Mouse (Mus musculus) neural tube, embryonic 11.5 days (tissue): ENCODE measurements around the gene Gprc6a. TPM values are rescaled to one million over a fixed set of nuclear protein-coding genes. Genes with fewer than 3 reads are reported as not detected.

Source experiments
- ATAC-seq: fragments of 200-750 bp; cut with Nextera tagmentation; 2 replicates; pipeline ENCODE4 v1.8.0; 2017; ENCODE audit warnings: moderate number of reproducible peaks, mild to moderate bottlenecking, moderate TSS enrichment, moderate library complexity; ENCODE audit not compliant: insufficient read depth, low FRiP score, low TSS enrichment
- DNase-seq: peaks from one replicate; pipeline ENCODE4 v3.0.0-alpha.2; 2015; ENCODE audit warnings: low spot score
- H3K27ac ChIP-seq: fragments of 300-500 bp; sonication (generic); 2 replicates; pipeline ENCODE4 v1.5.1; 2014; ENCODE audit warnings: low read depth, mild to moderate bottlenecking, low read length
- H3K27me3 ChIP-seq: fragments of 300-500 bp; sonication (generic); 2 replicates; pipeline ENCODE4 v1.6.1; 2014; ENCODE audit warnings: mild to moderate bottlenecking, low read length, mixed read lengths; ENCODE audit not compliant: control insufficient read depth, insufficient read depth
- H3K36me3 ChIP-seq: fragments of 300-500 bp; sonication (generic); 2 replicates; pipeline ENCODE4 v1.6.1; 2014; ENCODE audit warnings: mild to moderate bottlenecking, low read length, moderate library complexity, mixed read lengths; ENCODE audit not compliant: control insufficient read depth, insufficient read depth
- H3K4me1 ChIP-seq: fragments of 300-500 bp; sonication (generic); 2 replicates; pipeline ENCODE4 v1.6.1; 2014; ENCODE audit warnings: low read length, mixed read lengths; ENCODE audit not compliant: control insufficient read depth, insufficient read depth
- H3K4me2 ChIP-seq: fragments of 300-500 bp; sonication (generic); 2 replicates; pipeline ENCODE4 v1.6.1; 2014; ENCODE audit warnings: low read depth, mild to moderate bottlenecking, moderate library complexity
- H3K4me3 ChIP-seq: fragments of 300-500 bp; sonication (generic); 2 replicates; pipeline ENCODE4 v1.5.1; 2014; ENCODE audit warnings: low read depth, low read length
- H3K9ac ChIP-seq: fragments of 300-500 bp; sonication (generic); 2 replicates; pipeline ENCODE4 v1.6.1; 2014; ENCODE audit warnings: mild to moderate bottlenecking, low read length
- H3K9me3 ChIP-seq: fragments of 300-500 bp; sonication (generic); 2 replicates; pipeline ENCODE4 v1.6.1; 2016; ENCODE audit warnings: low read length; ENCODE audit not compliant: control insufficient read depth
- WGBS: fragments of 180-500 bp; shearing (Covaris S2); extraction: QIAGEN DNeasy Blood & Tissue Kit; methylation state at CpG from one replicate; pipeline ENCODE4 v1.1.7; 2014; 5-methylcytosine and 5-hydroxymethylcytosine counted together
- polyA plus RNA-seq: library from polyadenylated mRNA; unstranded; fragments of >200 nt; fragmentation: Nextera tagmentation; extraction: Ambion mirVana; gene quantifications from 2 replicates; pipeline ENCODE4 v1.2.1, GENCODE M21; 2014

The Gprc6a gene
- polyA plus RNA-seq, 1 experiment from 2014 or later = not detected

DNA sequence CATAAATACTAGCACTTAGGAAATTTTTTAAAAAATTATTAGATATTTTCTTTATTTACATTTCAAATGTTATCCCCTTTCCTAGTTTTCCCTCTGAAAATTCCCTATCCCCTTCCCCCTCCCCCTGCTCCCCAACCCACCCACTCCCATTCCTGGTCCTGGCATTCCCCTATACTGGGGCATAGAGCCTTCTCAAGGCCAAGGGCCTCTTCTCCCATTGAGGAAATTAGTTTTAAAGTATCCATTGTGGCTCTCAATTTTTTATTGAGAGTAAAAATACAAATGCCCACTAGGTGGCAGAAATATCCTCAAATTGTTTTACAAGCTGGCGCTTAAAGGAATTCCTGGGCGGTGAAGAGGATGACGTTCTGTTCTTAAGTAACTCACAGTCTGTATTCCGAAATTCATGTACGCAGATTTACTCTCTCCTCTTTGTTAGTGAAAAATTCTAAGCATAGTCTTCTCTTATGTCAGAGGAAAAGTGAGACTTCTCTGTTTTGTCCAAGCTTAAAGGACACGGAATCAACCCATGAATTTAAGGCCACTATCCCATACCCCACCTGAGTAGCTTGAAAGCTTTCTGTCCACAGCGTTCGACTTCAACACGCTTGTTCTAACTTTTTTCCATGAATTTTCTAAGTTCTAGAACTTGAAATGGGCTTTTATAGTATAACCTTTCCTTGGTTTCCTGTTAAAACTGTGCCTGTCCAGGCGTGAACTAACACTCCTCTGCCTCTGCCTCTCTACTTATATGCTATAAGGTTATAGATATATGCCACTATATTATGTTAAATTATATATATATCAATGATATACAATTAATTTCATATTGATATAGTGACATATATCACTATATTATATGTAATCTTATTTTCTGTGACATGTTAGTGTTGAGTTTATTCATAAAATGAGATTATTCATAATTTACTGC, 36.0 kb downstream of the Gprc6a start:
- H3K4me3 ChIP-seq = no peak overlapping the region
- H3K4me1 ChIP-seq = 0 out of 2 replicates have a peak, but pooled peaks cover under 1% of the 10 kb centered on the region
- 49% methylated on average over 10 of the region's 10 CpGs for WGBS
- ATAC-seq = peak; percentile 66; the same call in 1 of the 2 replicates
- peak; percentile 39 for DNase-seq
- no peaks in the 10 kb centered on the region for H3K36me3 ChIP-seq
- no peaks in the 10 kb centered on the region for H3K27me3 ChIP-seq
- H3K9ac ChIP-seq = no peak overlapping the region
- H3K9me3 ChIP-seq = no peaks in the 10 kb centered on the region
- H3K4me2 ChIP-seq = no peak overlapping the region
- no peak overlapping the region for H3K27ac ChIP-seq

DNA sequence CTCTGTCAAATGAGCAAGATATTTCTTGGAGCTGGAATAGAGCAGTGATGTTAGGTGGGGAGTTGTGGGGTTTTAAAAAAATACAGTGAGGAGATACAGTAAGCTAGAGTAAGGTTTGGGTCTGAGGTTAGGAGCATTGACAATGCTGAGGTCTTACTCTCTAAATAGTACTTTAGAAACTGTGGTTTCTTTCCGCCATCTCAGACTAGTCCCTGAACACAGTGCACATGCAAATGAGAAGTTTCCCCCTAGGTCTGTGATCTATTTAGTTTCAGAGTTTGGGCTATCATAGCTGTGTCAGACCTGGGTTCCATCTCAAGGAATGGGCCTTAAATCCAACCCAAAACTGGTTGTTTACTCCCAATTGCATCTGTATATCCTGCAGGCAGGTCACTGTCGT, 39.7 kb downstream of the Gprc6a start:
- Histone ChIP-seq H3K4me3 (no peak overlapping the region), H3K4me2 (no peak overlapping the region), H3K4me1 (peaks cover 6% of the 10 kb centered on the region; the same call in 1 of the 2 replicates), H3K36me3 (no peaks in the 10 kb centered on the region), H3K27ac (no peak overlapping the region), H3K9me3 (no peaks in the 10 kb centered on the region), H3K27me3 (no peaks in the 10 kb centered on the region), H3K9ac (no peak overlapping the region)
- ATAC-seq = no peak
- DNase-seq = no peak
- 91% methylated on average over 2 of the region's 2 CpGs for WGBS

DNA sequence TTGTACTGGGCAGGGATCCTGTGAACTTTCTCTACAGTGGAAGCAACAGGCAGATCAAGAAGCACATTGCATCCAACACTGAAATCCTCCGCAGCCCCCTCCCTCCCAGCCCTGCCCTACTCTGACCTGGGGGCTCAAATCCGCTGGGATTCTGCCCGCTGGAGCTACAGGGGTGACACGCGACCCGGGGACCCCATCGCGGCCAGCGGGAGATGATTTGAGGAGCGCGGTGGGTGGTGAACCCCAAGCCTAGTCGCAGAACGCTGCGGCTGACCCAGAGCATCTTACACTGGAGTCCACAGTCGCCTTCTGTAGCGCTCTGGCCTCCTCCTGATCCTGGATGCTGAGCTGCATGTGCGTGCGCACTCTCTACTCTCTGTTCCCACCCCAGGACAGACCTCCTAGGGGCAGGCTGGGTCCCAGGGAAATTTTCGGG, 41.1 kb downstream of the Gprc6a start, which contains the start of gene Fam162b:
TSS of gene Fam162b (minus strand) at position 379 of the 436 bp plus-strand sequence.
- Histone ChIP-seq H3K27ac (no peak within 1 kb of the TSS), H3K4me2 (peak within 1 kb of the TSS; percentile 49), H3K27me3 (no peaks in the 10 kb centered on the region), H3K4me1 (peaks cover 6% of the 10 kb centered on the region; the same call in 1 of the 2 replicates), H3K9me3 (no peaks in the 10 kb centered on the region), H3K36me3 (no peaks in the 10 kb centered on the region), H3K4me3 (peak within 1 kb of the TSS; percentile 25), H3K9ac (peak within 1 kb of the TSS; percentile 15)
- peak; percentile 33 for DNase-seq
- ATAC-seq = peak; percentile 52; the same call in 1 of the 2 replicates
- 4% methylated on average over 19 of the region's 19 CpGs for WGBS

DNA sequence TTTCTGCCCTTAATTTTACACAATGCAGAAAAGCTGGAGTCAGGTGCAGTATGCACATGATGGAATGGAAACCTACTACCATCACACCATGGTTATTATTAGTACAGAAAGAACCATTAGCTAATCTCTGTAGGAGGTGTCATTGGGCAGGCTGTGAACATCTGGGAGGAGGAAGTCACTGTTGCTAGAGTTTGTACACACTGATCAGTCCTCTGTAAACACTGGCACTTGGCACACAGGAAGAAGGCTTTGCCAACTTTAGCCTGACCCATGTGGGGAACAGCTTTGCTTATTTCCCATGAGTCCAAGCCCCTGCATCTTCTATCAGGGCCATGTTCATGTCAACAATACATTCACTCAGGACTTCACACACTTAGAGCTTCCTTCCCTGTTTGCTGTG, 46.3 kb downstream of the Gprc6a start:
- H3K4me2 ChIP-seq = no peak overlapping the region
- H3K4me3 ChIP-seq = no peak overlapping the region
- no peak overlapping the region for H3K9ac ChIP-seq
- H3K27me3 ChIP-seq = no peaks in the 10 kb centered on the region
- DNase-seq (no peak), ATAC-seq (no peak)
- H3K4me1 ChIP-seq = peaks cover 2% of the 10 kb centered on the region; the same call in 1 of the 2 replicates
- H3K36me3 ChIP-seq = no peaks in the 10 kb centered on the region
- H3K27ac ChIP-seq = no peak overlapping the region
- no peaks in the 10 kb centered on the region for H3K9me3 ChIP-seq

DNA sequence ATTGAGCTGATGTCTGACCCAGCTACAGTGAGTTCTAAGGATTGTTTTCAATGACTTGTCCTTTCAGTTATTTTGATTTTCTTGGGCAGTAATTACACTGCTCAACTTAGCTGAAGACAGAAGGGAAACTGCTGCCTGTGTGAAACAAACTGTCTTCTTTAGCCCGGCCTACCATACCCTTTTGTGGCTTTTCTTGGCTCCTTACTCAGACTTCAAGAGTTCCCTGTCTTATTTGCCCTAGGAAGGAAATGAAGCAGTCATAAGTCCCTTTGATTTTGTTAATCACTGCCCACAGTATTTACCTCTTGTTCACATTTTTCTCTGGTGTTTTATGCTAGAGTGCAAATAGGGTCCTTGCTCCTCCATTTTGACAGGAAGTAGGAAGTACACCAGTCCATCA, 46.9 kb downstream of the Gprc6a start:
- H3K27me3 ChIP-seq = no peaks in the 10 kb centered on the region
- no peak overlapping the region for H3K9ac ChIP-seq
- H3K27ac ChIP-seq = no peak overlapping the region
- no peaks in the 10 kb centered on the region for H3K36me3 ChIP-seq
- DNase-seq = no peak
- no peak for ATAC-seq
- no peaks in the 10 kb centered on the region for H3K4me1 ChIP-seq
- 85% methylated on average over 1 of the region's 1 CpGs for WGBS
- no peaks in the 10 kb centered on the region for H3K9me3 ChIP-seq
- no peak overlapping the region for H3K4me3 ChIP-seq
- no peak overlapping the region for H3K4me2 ChIP-seq

DNA sequence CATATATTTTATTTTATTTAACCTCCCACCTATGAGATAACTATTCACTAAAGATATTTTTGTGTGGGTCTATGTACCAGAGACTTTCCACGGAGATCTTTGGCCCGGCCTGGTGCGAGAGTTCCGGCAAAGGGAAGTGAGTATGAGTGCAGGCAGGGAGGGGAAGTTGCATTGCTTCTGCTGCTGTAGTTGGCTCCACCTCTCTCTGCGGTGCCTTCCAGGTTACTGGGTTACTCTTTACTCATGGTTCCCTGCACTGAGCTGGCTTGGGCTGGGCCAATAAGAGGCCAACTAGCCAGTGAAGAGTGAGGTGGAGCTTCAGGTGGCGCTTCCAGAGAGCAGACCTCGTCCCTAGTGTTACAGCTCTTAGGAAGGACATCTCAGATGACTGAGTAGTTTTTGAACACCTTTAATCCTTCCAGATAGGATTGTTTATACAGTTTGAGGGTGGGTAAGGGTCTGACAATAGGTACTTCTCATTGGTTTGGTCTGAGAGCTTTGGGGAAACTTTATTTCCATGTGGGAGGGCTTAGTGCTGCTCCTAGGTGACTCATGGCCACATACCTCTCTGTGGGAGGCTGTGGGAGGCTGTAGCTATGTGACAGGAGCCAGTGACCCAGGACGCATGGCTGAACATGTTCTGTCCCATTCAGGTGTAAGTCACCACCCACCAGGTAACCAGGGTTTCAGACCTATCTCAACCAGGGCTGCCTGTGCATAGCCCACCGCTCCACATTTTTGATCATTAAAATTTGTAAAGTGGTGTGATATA, 59.9 kb downstream of the Gprc6a start:
- no peak for ATAC-seq
- Histone ChIP-seq H3K4me1 (no peaks in the 10 kb centered on the region), H3K9ac (no peak overlapping the region), H3K9me3 (no peaks in the 10 kb centered on the region), H3K4me3 (no peak overlapping the region), H3K4me2 (no peak overlapping the region), H3K27ac (no peak overlapping the region), H3K27me3 (no peaks in the 10 kb centered on the region), H3K36me3 (no peaks in the 10 kb centered on the region)
- whole genome bisulfite sequencing = 76% methylated on average over 9 of the region's 9 CpGs
- no peak for DNase-seq

Other genes starting within 250 kb of the Gprc6a start
- 0.62 TPM in 1 of 2 replicates, not detected in the other for gene Gm49339, start 150.8 kb downstream of the Gprc6a start, polyA plus RNA-seq
- 0.24 TPM in 1 of 2 replicates, not detected in the other for gene Lilr4b, start 150.8 kb downstream of the Gprc6a start, polyA plus RNA-seq
- 0.57 and 2.1 TPM in 2 replicates for gene Lilrb4a, start 140.5 kb downstream of the Gprc6a start, polyA plus RNA-seq
- gene Fam162b, start 40.9 kb downstream of the Gprc6a start, polyA plus RNA-seq = 0.90 and 0.95 TPM in 2 replicates
- 0.15 TPM in 1 of 2 replicates, not detected in the other for gene Rfx6, start 46.3 kb upstream of the Gprc6a start, polyA plus RNA-seq